Mouse (Mus musculus): ENCODE data around the gene Hmgcs2.

The Hmgcs2 gene

DNA sequence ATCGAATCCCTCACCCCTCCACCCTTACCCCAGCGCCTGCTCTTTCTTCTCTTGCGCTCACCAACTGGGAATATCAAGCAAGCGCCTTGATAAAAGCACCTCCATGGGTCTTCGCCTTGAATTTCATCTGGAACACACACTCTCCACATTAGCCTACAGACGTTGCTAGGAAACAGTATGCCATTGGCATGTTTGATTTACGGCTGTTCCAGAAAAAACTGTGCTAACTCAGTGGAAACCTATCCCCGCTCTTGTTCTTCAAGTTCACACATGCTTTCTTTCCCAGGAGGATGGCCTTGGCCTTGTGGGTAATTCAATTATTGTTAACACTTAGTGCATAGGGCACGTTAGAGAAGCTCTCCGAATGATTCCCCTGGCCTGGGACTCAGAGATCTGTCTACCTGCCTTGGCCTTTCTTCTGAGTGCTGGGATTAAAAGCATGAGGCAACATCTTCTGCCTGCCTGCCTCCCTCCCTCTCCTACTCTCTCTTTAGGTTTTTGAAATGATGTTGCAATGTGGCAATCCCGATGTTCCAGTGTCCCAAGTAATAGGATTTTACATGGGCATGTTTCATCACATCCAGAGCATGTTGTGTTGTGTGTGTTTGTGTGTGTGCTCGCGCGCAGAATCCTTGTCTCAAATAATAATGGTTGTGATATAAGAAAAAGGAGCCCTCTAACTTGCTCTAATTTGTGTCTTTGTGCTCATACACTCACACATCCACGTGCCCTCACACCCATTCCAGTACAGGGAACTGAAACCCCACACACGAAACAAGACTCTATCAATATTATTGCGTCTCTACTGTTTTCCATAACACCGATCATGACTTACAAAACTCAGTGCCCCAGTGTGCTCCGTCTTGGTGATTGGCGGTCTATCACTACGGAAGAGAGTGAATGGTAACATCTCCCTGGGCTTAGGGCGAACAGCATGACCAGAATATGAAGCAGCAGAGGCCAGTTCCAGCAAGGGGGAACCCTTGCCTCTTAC lies 56.7 kb downstream of the Hmgcs2 start:
- DNase-seq (ENCODE audit: low spot score in 2 of 2): no peak

DNA sequence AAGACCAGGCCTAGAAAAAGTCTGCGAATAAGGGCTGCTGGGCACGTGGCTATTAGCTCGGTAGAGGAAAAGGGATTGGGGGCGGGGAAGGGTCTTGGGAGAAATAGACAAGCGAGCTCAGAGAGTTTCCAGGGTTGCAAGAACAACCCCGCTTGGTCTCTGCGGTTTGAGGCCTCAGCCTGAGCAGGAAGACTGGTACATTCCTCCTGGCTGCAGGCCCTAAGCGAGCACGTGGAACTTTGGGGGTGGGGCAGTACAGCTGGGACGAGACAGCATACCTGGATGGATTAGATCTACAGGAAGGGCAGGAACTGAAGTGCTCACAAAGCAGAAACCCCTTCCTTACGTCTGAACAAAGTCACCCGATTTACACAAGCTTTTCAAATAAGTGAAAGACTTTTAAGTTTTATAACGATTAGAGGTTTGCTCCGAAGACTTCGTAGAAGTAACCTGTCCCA lies 58.4 kb downstream of the Hmgcs2 start:
- peak in 1 of 2 experiments; percentile 6 for DNase-seq (ENCODE audit: low spot score in 2 of 2)

GRCm38 (mm10) chr3:98339097-98339705 lies 59.0 kb downstream of the Hmgcs2 start:
- DNase-seq (ENCODE audit: low spot score in 2 of 2): peak; percentile 22

DNA sequence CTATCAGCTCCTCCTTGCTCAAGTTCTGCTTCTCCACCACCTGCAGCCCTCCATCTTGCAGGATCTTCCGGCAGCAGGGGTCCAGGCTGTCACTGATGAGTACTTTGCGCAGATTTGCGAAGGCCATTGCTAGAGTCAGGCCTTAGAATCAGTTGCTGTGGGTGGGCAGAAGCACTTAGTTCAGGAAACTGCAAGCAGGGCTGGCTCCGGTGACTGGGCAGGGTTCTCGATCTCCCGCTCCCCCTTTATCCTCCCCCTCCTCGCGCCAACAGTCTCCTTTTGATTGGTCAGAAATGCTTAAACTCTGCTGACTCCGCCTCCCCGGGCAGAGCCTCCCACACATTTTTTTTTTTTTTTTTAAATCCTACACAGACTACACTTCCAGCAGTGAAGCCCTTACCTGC lies 59.5 kb downstream of the Hmgcs2 start, which contains the start of gene Phgdh:
TSS of gene Phgdh (minus strand) at position 285 of the 404 bp plus-strand sequence.
- DNase-seq (ENCODE audit: low spot score in 2 of 2): peak; percentile 41 to 48

DNA sequence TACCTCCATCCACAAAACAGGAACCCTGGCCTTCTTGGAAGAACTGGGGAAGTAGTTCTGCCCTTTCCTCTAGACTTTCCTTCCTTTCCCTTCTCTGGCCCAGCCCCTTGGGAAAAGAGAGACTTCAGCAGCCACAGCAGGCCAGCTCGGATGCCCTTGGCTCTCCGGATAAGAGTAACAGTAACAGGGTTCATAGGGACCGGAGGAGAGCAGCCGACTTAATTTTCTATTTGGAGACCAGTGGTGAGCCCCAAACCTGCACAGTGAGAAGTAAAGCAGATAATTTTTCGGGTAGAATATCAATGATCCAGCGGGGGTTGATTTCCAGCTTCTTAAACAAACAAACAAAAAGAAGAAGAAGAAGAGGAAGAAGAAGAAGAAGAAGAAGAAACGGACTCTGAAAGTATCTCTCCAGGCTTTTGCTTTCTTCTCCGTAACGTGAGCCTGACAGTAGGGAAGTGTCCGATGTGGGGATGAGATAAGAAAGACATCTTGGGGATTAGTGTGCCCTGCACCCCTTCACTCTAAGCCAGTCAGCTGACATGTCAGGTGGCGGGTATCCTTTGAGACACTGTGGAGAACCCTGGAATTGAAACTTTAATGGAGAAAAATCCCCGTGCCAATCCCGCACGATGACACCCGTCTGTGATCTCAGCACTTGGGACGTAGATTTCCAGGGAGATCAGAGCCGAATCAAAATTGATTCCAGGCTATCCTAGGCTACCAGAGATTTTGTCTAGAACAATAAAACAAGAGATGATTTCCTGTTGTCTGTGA lies 60.8 kb downstream of the Hmgcs2 start:
- no peak for DNase-seq (ENCODE audit: low spot score in 2 of 2)

DNA sequence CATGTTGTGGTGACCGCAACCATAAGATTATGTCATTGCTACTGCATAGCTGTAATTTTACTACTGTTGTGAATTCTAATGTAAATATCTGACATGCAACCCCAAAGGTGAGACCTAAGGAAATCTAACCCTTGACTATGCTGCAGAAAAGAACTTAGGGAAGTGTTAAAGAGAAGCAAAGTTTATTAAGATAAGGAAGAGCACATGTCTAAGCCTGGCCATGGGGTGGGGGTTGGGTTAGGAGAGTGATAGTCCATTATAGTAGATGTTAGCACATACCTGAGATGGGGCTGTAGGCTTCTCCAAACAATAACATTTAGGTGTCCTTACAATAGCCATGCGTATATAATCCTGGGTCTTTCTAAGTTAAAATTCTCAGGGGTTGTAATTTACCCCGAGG lies 63.0 kb downstream of the Hmgcs2 start:
- no peak for DNase-seq (ENCODE audit: low spot score in 2 of 2)

GRCm38 (mm10) chr3:98348106-98348505 lies 67.9 kb downstream of the Hmgcs2 start:
- DNase-seq (ENCODE audit: low spot score in 2 of 2): no peak

GRCm38 (mm10) chr3:98348705-98349104 lies 68.5 kb downstream of the Hmgcs2 start:
- no peak for DNase-seq (ENCODE audit: low spot score in 2 of 2)

- peak; percentile 33 to 65 for DNase-seq (ENCODE audit: low spot score in 2 of 2)
These were observed 73.7 kb downstream of the Hmgcs2 start for GRCm38 (mm10) chr3:98353892-98354291.

DNA sequence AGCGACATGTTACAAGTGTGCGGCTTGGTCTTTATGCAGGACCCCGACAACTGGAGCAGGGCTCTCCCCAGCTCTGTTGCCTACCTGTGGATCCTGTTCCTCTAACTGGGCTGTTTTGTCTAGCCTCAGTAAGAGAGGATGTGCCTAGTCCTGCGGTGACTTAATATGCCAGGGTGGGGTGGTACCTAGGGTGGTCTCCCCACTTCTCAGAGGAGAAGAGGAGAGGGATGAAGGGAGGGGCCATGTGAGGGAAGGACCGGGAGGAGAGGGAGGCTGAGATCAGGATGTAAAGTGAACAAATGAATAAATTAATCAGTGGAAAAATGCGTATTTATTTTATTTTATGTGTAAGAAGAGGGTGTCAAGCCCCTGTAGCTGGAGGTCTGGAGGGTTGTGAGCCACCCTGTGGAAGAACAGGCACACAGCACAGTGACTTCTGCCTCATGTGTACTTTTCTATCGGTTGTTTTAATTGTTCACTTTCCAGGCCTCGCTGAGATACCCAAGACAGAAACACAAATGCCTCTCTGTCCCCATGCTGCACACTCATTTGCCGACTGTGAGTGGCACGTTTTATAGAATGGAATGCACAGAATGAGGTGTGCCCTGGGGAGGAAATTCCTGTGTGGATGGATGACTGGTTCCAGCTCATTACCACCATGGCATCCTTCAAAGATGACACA lies 75.2 kb downstream of the Hmgcs2 start:
- no peak for DNase-seq (ENCODE audit: low spot score in 2 of 2)

DNA sequence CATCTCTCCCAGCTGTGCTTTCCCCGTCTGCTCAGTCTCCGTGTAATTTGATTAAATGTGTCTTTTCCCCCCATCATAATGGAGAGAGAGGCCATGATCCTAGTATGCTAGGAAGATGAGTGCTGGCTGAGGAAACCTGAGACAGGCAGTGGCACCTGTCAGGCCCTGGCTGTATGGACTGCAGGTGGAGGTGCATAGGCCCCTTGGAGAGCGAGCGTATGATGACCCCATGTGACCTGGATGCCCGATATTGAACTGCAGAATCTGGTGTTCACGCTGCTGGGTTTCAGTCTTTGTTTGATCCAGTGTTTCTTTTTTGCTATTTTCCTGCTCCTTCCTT lies 75.8 kb downstream of the Hmgcs2 start:
- no peak for DNase-seq (ENCODE audit: low spot score in 2 of 2)

- DNase-seq (ENCODE audit: low spot score in 2 of 2): no peak
These were observed 76.6 kb downstream of the Hmgcs2 start for GRCm38 (mm10) chr3:98356632-98357370.

Data from heart, adult 9 months (tissue).